Mouse (Mus musculus) liver, embryonic 11.5 days (tissue): Measurements from ENCODE around the gene Bpifb6. TPM values are rescaled to one million over a fixed set of nuclear protein-coding genes. Genes with fewer than 3 reads are reported as not detected.
A peak's percentile ranks its signal among the peaks of the same experiment; 100 is the strongest.

ENCODE experiments used
- ATAC-seq: fragments of 200-750 bp; cut with Nextera tagmentation; replicated peaks from 2 replicates; pipeline ENCODE4 v1.8.0; 2017; ENCODE audit warnings: moderate number of reproducible peaks, mild to moderate bottlenecking, moderate TSS enrichment, moderate library complexity; ENCODE audit not compliant: low FRiP score
- DNase-seq: peaks from one replicate; pipeline ENCODE4 v3.0.0-alpha.2; 2017; ENCODE audit warnings: low spot score
- H3K27ac ChIP-seq: fragments of 300-500 bp; sonication (generic); 2 replicates; pipeline ENCODE4 v1.5.1; 2014; ENCODE audit warnings: mild to moderate bottlenecking, low read depth, low read length, control low read depth
- H3K27me3 ChIP-seq: fragments of 300-500 bp; sonication (generic); replicated peaks from 2 replicates; pipeline ENCODE4 v1.6.1; 2014; ENCODE audit warnings: low read length, mixed read lengths; ENCODE audit not compliant: control insufficient read depth, insufficient read depth
- H3K36me3 ChIP-seq: fragments of 300-500 bp; sonication (generic); 2 replicates; pipeline ENCODE4 v1.6.1; 2014; ENCODE audit warnings: mild to moderate bottlenecking, low read length, moderate library complexity, mixed read lengths; ENCODE audit not compliant: control insufficient read depth, insufficient read depth
- H3K4me1 ChIP-seq: fragments of 300-500 bp; sonication (generic); replicated peaks from 2 replicates; pipeline ENCODE4 v1.6.1; 2014; ENCODE audit warnings: low read length, mixed read lengths; ENCODE audit not compliant: control insufficient read depth, insufficient read depth
- H3K4me2 ChIP-seq: fragments of 300-500 bp; sonication (generic); 2 replicates; pipeline ENCODE4 v1.6.1; 2014; ENCODE audit warnings: mild to moderate bottlenecking, control low read depth, moderate library complexity
- H3K4me3 ChIP-seq: fragments of 300-500 bp; sonication (generic); 2 replicates; pipeline ENCODE4 v1.5.1; 2014; ENCODE audit warnings: low read depth, low read length, control low read depth
- H3K9ac ChIP-seq: fragments of 300-500 bp; sonication (generic); 2 replicates; pipeline ENCODE4 v1.6.1; 2014; ENCODE audit warnings: low read depth, low read length, control low read depth
- H3K9me3 ChIP-seq: fragments of 300-500 bp; sonication (generic); 2 replicates; pipeline ENCODE4 v1.6.1; 2016; ENCODE audit warnings: low read length, inconsistent platforms, mixed read lengths; ENCODE audit not compliant: control insufficient read depth
- WGBS: fragments of 180-500 bp; shearing (Covaris S2); extraction: QIAGEN DNeasy Blood & Tissue Kit; methylation state at CpG from one replicate; pipeline ENCODE4 v1.1.7; 2014; 5-methylcytosine and 5-hydroxymethylcytosine counted together
- polyA plus RNA-seq: library from polyadenylated mRNA; unstranded; fragments of >200 nt; fragmentation: Nextera tagmentation; extraction: Ambion mirVana; gene quantifications from 2 replicates; pipeline ENCODE4 v1.2.1, GENCODE M21; 2014

Bpifb6 gene
- polyA plus RNA-seq, 1 experiment from 2014 or later: not detected

DNA sequence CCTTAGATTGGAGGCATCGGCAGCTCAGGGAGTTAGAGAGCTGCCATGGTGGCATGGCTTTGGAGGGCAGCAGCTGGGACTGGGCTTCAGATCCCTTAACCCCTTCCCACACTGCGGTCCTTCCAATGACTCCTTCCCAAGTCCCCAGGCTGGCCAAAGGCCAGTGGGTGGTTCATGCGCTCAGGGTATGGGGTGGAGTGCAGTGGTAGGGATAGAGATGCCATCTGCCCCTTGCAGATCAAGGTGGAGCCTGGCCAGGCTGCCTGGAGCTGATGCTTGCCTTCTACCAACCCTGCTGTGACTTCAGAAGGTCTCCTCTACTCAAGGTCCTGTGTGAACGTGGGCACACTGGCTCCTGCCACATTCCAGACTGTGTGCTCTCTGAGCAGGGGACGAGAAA lies 1.1 kb upstream of the Bpifb6 start:
- Histone ChIP-seq H3K9ac (no peak overlapping the region), H3K9me3 (no peaks in the 10 kb centered on the region), H3K4me3 (no peak overlapping the region), H3K27me3 (no peaks in the 10 kb centered on the region), H3K27ac (no peak overlapping the region), H3K4me1 (no peaks in the 10 kb centered on the region), H3K36me3 (no peaks in the 10 kb centered on the region), H3K4me2 (no peak overlapping the region)
- 78% methylated on average over 5 of the region's 5 CpGs for WGBS
- DNase-seq: no peak
- no peak for ATAC-seq

DNA sequence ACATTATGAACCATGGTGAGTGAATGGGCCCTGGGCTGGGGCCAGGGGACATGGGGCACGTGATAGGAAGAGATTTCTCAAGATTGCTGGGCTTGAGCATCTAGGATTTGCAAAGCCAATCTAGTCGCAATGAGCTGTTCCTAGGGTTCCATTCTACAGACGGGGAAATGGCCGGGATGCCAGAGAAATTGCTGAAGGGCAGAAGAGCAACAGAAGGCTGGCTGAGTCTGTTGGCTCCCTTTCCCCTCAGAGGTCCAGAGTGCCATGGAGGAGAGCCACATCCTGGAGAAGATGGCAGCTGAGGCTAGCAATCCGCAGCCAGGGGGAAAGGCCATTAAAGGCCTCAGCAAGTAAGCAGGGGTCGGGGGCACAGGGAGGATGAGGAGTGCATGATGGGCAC lies 2.5 kb downstream of the Bpifb6 start:
- DNase-seq: no peak
- ATAC-seq: no peak
- Histone ChIP-seq H3K4me1 (no peaks in the 10 kb centered on the region), H3K36me3 (no peaks in the 10 kb centered on the region), H3K27ac (no peak overlapping the region), H3K4me2 (no peak overlapping the region), H3K9ac (no peak overlapping the region), H3K4me3 (no peak overlapping the region), H3K9me3 (no peaks in the 10 kb centered on the region), H3K27me3 (no peaks in the 10 kb centered on the region)
- 74% methylated on average over 6 of the region's 6 CpGs for WGBS

DNA sequence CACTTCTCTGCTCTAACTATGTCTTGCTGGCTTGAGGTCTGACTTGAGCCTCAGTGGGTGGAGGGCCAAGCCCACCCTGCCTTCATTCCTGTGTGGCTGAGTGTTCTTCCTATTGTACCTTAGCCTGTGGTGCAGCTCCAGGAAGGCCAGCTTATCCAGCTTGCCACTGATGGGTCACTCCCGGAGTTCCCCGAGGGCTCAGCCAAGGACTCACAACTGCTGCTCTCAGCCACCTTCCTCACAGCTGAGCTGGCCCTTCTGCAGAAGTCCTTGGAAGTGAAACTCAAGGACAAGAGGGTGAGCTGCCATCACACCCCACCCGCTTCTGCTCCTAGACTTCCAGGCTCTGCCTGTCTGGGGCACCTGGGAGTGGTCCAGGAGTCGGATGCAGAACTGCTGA lies 6.4 kb downstream of the Bpifb6 start:
- WGBS: 82% methylated on average over 4 of the region's 4 CpGs

DNA sequence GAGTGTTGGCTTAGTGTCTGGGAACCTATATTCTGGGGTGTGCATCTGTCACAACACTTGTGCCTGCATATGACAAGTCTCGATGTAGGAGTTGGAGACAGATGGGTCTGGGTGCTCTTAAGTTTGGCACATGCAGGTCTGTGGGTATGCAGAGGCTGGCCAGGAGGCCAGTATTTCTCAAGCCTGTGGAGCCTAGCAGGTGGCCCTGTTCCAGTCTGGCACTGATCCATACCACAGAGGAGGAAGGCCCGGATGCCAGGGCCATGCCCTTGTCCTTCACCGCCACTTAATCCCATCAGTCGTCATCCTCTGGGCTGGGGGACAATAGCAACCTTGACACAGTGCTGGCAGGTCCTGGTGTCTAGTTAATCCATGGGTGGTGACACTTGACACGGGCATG lies 14.0 kb downstream of the Bpifb6 start:
- Histone ChIP-seq H3K9me3 (no peaks in the 10 kb centered on the region), H3K4me3 (no peak overlapping the region), H3K27ac (no peak overlapping the region), H3K4me2 (no peak overlapping the region), H3K27me3 (no peaks in the 10 kb centered on the region), H3K36me3 (no peaks in the 10 kb centered on the region), H3K9ac (no peak overlapping the region), H3K4me1 (no peaks in the 10 kb centered on the region)
- ATAC-seq (no peak), DNase-seq (no peak)
- 69% methylated on average over 5 of the region's 5 CpGs for WGBS

More for the DNA sequence above, 6.4 kb downstream of the Bpifb6 start:
- Histone ChIP-seq H3K36me3 (no peaks in the 10 kb centered on the region), H3K9ac (no peak overlapping the region), H3K4me1 (no peaks in the 10 kb centered on the region), H3K27me3 (no peaks in the 10 kb centered on the region), H3K9me3 (no peaks in the 10 kb centered on the region), H3K27ac (no peak overlapping the region), H3K4me2 (no peak overlapping the region), H3K4me3 (no peak overlapping the region)
- no peak for DNase-seq
- ATAC-seq: no peak

DNA sequence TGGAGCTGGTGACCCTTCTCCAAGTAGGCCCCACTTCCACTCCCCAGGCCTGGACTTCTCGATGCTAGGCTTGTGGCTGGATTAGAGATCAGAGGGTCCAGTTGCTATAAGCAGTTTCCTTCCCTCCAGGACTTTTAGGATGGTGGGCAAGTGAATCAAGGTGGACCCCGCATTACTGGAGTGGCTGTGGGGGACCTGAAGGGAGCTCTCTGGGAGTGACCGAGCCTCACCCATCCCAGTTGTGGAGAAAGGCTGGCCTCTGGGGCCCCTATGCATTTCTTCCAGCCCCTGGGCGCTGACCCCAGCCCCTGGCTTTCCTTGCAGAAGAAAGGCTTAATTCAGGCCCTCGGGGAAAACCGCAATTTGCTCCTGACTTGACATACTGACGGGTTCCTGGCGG lies 17.7 kb downstream of the Bpifb6 start, which contains the start of gene Bpifb3:
Bpifb3 (plus strand) TSS at position 301 of the 400 bp plus-strand sequence.
- ATAC-seq: no peak
- no peak within 1 kb of the TSS for H3K4me3 ChIP-seq
- H3K9me3 ChIP-seq: no peaks in the 10 kb centered on the region
- no peaks in the 10 kb centered on the region for H3K36me3 ChIP-seq
- H3K9ac ChIP-seq: no peak within 1 kb of the TSS
- DNase-seq: no peak
- no peak within 1 kb of the TSS for H3K27ac ChIP-seq
- 82% methylated on average over 8 of the region's 8 CpGs for WGBS
- no peak within 1 kb of the TSS for H3K4me2 ChIP-seq
- H3K27me3 ChIP-seq: no peaks in the 10 kb centered on the region
- no peaks in the 10 kb centered on the region for H3K4me1 ChIP-seq

DNA sequence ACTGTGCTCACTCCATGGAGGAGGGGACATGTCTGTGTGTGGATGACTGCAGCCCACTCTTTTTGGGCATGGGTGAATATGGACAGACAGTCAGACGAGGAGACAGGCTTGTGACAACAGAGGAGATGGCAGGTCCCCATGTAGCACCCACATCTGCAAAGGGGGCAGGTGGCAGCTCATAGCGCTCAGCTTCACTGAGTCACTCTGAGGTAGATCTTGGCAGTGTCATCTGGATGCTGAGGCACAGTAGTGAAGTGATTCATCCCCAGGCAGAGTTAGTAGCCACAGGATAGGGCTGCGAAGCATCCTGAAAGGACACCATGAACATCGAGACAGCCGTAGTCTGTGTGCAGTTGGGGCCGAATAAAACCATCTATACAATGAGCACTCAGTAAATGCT lies 21.1 kb downstream of the Bpifb6 start:
- Histone ChIP-seq H3K4me1 (no peaks in the 10 kb centered on the region), H3K36me3 (no peaks in the 10 kb centered on the region), H3K27ac (no peak overlapping the region), H3K9me3 (no peaks in the 10 kb centered on the region), H3K9ac (no peak overlapping the region), H3K4me2 (no peak overlapping the region), H3K27me3 (no peaks in the 10 kb centered on the region), H3K4me3 (no peak overlapping the region)
- no peak for DNase-seq
- WGBS: 82% methylated on average over 6 of the region's 6 CpGs
- ATAC-seq: no peak

DNA sequence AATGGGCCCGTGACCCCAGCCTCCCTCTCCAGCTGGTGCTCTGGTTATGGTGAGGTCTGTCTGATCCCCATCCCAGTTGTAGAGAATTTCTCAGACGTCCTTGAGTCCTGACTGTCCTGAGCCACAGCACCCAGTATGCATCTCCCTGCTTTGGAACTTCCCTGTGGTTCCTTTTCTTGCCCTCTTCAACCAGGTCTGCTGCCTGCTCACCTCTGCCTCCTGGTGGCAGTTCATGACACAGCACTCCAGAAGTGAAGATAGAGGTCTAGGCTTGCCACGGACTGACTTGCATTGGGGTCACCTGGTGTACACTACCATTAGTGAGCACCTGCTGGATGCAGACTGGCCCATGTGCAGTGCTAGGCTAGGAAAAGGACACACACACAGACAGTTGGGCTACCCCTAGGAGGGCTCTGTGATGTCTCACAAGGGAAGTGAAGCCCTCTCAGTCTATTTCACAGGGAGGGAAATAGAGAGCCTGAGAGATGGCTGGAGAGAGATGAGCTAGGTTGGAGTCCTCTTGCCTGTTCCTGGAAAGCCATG lies 29.8 kb downstream of the Bpifb6 start:
- H3K4me2 ChIP-seq: no peak overlapping the region
- no peak overlapping the region for H3K9ac ChIP-seq
- no peaks in the 10 kb centered on the region for H3K27me3 ChIP-seq
- no peak overlapping the region for H3K4me3 ChIP-seq
- no peaks in the 10 kb centered on the region for H3K36me3 ChIP-seq
- DNase-seq (peak; percentile 36), ATAC-seq (no peak)
- H3K4me1 ChIP-seq: no peaks in the 10 kb centered on the region
- no peaks in the 10 kb centered on the region for H3K9me3 ChIP-seq
- WGBS: 45% methylated on average over 3 of the region's 3 CpGs
- no peak overlapping the region for H3K27ac ChIP-seq

DNA sequence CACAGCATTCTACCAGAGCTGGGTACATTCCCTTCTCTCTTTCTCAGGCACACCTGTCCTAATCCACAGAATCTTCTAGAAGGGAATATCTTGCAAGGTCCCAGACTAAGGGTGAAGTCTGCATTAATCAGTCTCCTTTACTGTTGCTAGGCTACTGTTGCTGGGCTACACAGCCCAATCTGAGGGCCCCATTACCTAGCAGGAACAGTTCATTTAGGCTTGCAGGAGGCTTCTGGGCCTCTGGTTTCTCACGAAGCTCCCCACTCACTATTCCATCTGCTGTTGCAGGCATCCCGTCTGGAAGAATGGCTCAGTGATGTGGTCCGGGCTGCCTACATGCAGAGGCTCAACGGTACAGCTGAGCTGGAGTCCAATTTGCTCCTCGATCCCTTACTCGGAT lies 30.9 kb downstream of the Bpifb6 start:
- no peak overlapping the region for H3K4me2 ChIP-seq
- no peak for DNase-seq

DNA sequence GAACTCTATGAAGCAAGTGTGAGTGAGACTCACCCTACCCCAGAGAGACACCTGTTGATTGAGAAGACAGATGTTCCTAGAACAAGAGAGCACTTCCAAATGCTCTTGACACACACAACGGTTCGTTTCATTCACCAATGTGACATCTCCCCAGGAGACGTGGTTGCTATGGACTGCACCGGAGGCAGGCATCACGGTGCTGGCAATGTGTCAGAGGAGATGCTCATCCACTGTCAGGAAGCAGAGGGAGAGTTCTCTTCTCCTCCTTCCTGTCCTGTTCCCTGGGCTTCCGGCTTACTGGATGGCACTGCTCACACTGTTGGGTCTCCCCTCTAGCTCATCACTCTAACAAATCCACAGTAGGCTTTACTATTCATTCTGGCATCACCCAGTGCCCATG lies 33.1 kb downstream of the Bpifb6 start:
- WGBS: 71% methylated on average over 6 of the region's 6 CpGs
- Histone ChIP-seq H3K27me3 (no peaks in the 10 kb centered on the region), H3K4me1 (no peaks in the 10 kb centered on the region), H3K9ac (no peak overlapping the region), H3K4me2 (no peak overlapping the region), H3K9me3 (no peaks in the 10 kb centered on the region), H3K36me3 (no peaks in the 10 kb centered on the region), H3K27ac (no peak overlapping the region), H3K4me3 (no peak overlapping the region)
- no peak for ATAC-seq
- DNase-seq: no peak

More for the DNA sequence above, 30.9 kb downstream of the Bpifb6 start:
- Histone ChIP-seq H3K4me3 (no peak overlapping the region), H3K36me3 (no peaks in the 10 kb centered on the region), H3K9me3 (no peaks in the 10 kb centered on the region), H3K9ac (no peak overlapping the region), H3K27me3 (no peaks in the 10 kb centered on the region), H3K27ac (no peak overlapping the region), H3K4me1 (no peaks in the 10 kb centered on the region)
- no peak for ATAC-seq
- WGBS: 80% methylated on average over 6 of the region's 6 CpGs
